Mouse (Mus musculus) hindbrain, embryonic 11.5 days (tissue): ENCODE data around the gene Cldn5. TPM values are rescaled to one million over a fixed set of nuclear protein-coding genes. Genes with fewer than 3 reads are reported as not detected.

Source experiments
- ATAC-seq: fragments of 200-750 bp; cut with Nextera tagmentation; 2 replicates; pipeline ENCODE4 v1.8.0; 2017; ENCODE audit warnings: mild to moderate bottlenecking, moderate TSS enrichment, moderate library complexity; ENCODE audit not compliant: low FRiP score
- DNase-seq: peaks from one replicate; pipeline ENCODE4 v3.0.0-alpha.2; 2015; ENCODE audit warnings: low spot score
- H3K27ac ChIP-seq: fragments of 300-500 bp; sonication (generic); 2 replicates; pipeline ENCODE4 v1.5.1; 2014; ENCODE audit warnings: mild to moderate bottlenecking, low read depth, low read length
- H3K27me3 ChIP-seq: fragments of 300-500 bp; sonication (generic); 2 replicates; pipeline ENCODE4 v1.6.1; 2014; ENCODE audit warnings: mild to moderate bottlenecking, low read length, moderate library complexity, mixed read lengths; ENCODE audit not compliant: control insufficient read depth, insufficient read depth
- H3K36me3 ChIP-seq: fragments of 300-500 bp; sonication (generic); 2 replicates; pipeline ENCODE4 v1.6.1; 2014; ENCODE audit warnings: mild to moderate bottlenecking, low read length, moderate library complexity, mixed read lengths; ENCODE audit not compliant: control insufficient read depth, insufficient read depth
- H3K4me1 ChIP-seq: fragments of 300-500 bp; sonication (generic); replicated peaks from 2 replicates; pipeline ENCODE4 v1.6.1; 2014; ENCODE audit warnings: low read length, mixed read lengths; ENCODE audit not compliant: control insufficient read depth, insufficient read depth
- H3K4me2 ChIP-seq: fragments of 300-500 bp; sonication (generic); replicated peaks from 2 replicates; pipeline ENCODE4 v1.6.1; 2014; ENCODE audit warnings: mild to moderate bottlenecking, low read depth, low read length
- H3K4me3 ChIP-seq: fragments of 300-500 bp; sonication (generic); 2 replicates; pipeline ENCODE4 v1.5.1; 2014; ENCODE audit warnings: low read depth, low read length
- H3K9ac ChIP-seq: fragments of 300-500 bp; sonication (generic); 2 replicates; pipeline ENCODE4 v1.6.1; 2014; ENCODE audit warnings: low read depth, low read length
- H3K9me3 ChIP-seq: fragments of 300-500 bp; sonication (generic); 2 replicates; pipeline ENCODE4 v1.6.1; 2016; ENCODE audit warnings: low read length; ENCODE audit not compliant: control insufficient read depth
- whole genome bisulfite sequencing: fragments of 180-500 bp; shearing (Covaris S2); extraction: QIAGEN DNeasy Blood & Tissue Kit; methylation state at CpG from one replicate; pipeline ENCODE4 v1.1.7; 2014; 5-methylcytosine and 5-hydroxymethylcytosine counted together
- polyA plus RNA-seq: library from polyadenylated mRNA; unstranded; fragments of >200 nt; fragmentation: Nextera tagmentation; extraction: Ambion mirVana; gene quantifications from 2 replicates; pipeline ENCODE4 v1.2.1, GENCODE M21; 2014

The Cldn5 gene
- polyA plus RNA-seq, 1 experiment from 2014 or later, result 25.2 TPM

- no peak overlapping the region for H3K27ac ChIP-seq
- no peaks in the 10 kb centered on the region for H3K27me3 ChIP-seq
- no peaks in the 10 kb centered on the region for H3K9me3 ChIP-seq
- no peaks in the 10 kb centered on the region for H3K36me3 ChIP-seq
- DNase-seq, result no peak
- 87% methylated on average over 10 of the region's 10 CpGs for WGBS
- no peak overlapping the region for H3K4me3 ChIP-seq
- no peak overlapping the region for H3K4me2 ChIP-seq
- H3K4me1 ChIP-seq, result no peaks in the 10 kb centered on the region
- ATAC-seq, result no peak
- H3K9ac ChIP-seq, result no peak overlapping the region
These were observed 24.7 kb upstream of the Cldn5 start for GRCm38 (mm10) chr16:18751885-18752499.

GRCm38 (mm10) chr16:18761734-18762133 lies 14.9 kb upstream of the Cldn5 start:
- Histone ChIP-seq H3K4me2 (no peak overlapping the region), H3K4me3 (no peak overlapping the region), H3K27me3 (no peaks in the 10 kb centered on the region), H3K36me3 (no peaks in the 10 kb centered on the region), H3K4me1 (no peaks in the 10 kb centered on the region), H3K27ac (no peak overlapping the region), H3K9ac (no peak overlapping the region), H3K9me3 (no peaks in the 10 kb centered on the region)
- 89% methylated on average over 4 of the region's 4 CpGs for WGBS
- no peak for ATAC-seq
- no peak for DNase-seq

DNA sequence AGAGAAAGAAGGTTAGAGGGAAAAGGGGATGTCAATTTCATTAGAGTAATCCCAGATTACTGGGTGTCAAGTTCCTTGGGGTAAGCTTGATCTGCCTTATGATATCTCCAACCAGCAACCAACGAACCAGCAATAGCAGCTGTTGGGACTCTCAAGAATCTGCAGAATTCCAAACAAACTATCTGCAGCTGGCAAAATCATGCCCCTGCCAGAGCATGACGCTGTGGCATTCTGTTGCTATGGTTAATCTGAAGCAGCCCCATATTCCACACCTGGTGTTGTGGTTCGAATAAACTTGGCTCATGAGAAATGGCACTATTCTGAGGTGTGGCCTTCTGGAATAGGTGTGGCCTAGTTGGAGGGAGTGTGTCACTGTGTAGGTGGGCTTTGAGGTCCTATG lies 13.7 kb upstream of the Cldn5 start:
- ATAC-seq (no peak), DNase-seq (no peak)
- H3K27me3 ChIP-seq, result no peaks in the 10 kb centered on the region
- WGBS, result 81% methylated on average over 3 of the region's 3 CpGs
- H3K9me3 ChIP-seq, result no peaks in the 10 kb centered on the region
- H3K36me3 ChIP-seq, result no peaks in the 10 kb centered on the region
- no peak overlapping the region for H3K4me3 ChIP-seq
- no peak overlapping the region for H3K4me2 ChIP-seq
- no peak overlapping the region for H3K9ac ChIP-seq
- H3K4me1 ChIP-seq, result no peaks in the 10 kb centered on the region
- no peak overlapping the region for H3K27ac ChIP-seq

DNA sequence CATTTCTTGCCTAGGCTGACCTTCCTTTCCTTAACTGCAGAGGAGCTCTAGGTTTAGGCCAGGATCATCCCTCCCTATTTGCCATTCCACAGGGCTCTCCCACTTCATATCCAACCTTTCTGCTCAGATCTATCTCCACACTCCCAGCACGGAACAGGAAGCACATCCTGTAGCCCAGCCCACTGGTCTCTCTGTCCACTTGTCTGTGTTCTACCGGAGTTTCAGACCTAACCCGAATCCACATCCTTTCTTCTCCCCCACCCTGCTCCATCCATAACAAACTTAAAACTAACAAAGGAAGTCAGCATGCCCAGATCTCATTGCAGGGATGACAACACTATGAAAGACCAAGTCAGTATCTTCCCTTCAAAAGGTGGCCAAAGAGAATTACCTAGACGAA lies 10.3 kb upstream of the Cldn5 start:
- Histone ChIP-seq H3K4me2 (no peak overlapping the region), H3K27ac (no peak overlapping the region), H3K4me3 (no peak overlapping the region), H3K4me1 (no peaks in the 10 kb centered on the region), H3K9me3 (no peaks in the 10 kb centered on the region), H3K36me3 (no peaks in the 10 kb centered on the region), H3K27me3 (no peaks in the 10 kb centered on the region), H3K9ac (no peak overlapping the region)
- 77% methylated on average over 4 of the region's 4 CpGs for WGBS
- DNase-seq, result no peak
- no peak for ATAC-seq

GRCm38 (mm10) chr16:18769501-18769900 lies 7.1 kb upstream of the Cldn5 start:
- DNase-seq (no peak), ATAC-seq (no peak)
- Histone ChIP-seq H3K27ac (no peak overlapping the region), H3K4me3 (no peak overlapping the region), H3K27me3 (no peaks in the 10 kb centered on the region), H3K36me3 (no peaks in the 10 kb centered on the region), H3K9ac (no peak overlapping the region), H3K9me3 (no peaks in the 10 kb centered on the region), H3K4me2 (no peak overlapping the region), H3K4me1 (no peaks in the 10 kb centered on the region)
- WGBS, result 58% methylated on average over 1 of the region's 1 CpGs

- Histone ChIP-seq H3K27ac (no peak overlapping the region), H3K4me1 (peaks cover 5% of the 10 kb centered on the region; the same call in 1 of the 2 replicates), H3K9ac (no peak overlapping the region), H3K4me3 (no peak overlapping the region), H3K4me2 (no peak overlapping the region), H3K9me3 (no peaks in the 10 kb centered on the region), H3K27me3 (peaks cover 37% of the 10 kb centered on the region), H3K36me3 (no peaks in the 10 kb centered on the region)
- DNase-seq (peak; percentile 18), ATAC-seq (no peak)
- 18% methylated on average over 2 of the region's 2 CpGs for WGBS
These were observed 2.7 kb upstream of the Cldn5 start for GRCm38 (mm10) chr16:18773936-18774335.

GRCm38 (mm10) chr16:18775621-18776555 lies 759 bp upstream of the Cldn5 start:
- Histone ChIP-seq H3K4me1 (peaks cover 5% of the 10 kb centered on the region; the same call in 1 of the 2 replicates), H3K36me3 (no peaks in the 10 kb centered on the region), H3K4me2 (no peak overlapping the region), H3K9ac (no peak overlapping the region), H3K27ac (no peak overlapping the region), H3K9me3 (no peaks in the 10 kb centered on the region), H3K27me3 (peaks cover 40% of the 10 kb centered on the region), H3K4me3 (no peak overlapping the region)
- ATAC-seq (peak; percentile 27; the same call in 1 of the 2 replicates), DNase-seq (peak; percentile 18)
- WGBS, result 18% methylated on average over 18 of the region's 18 CpGs

- Histone ChIP-seq H3K4me2 (peak overlapping the region; percentile 60), H3K9me3 (no peaks in the 10 kb centered on the region), H3K4me1 (peaks cover 5% of the 10 kb centered on the region; the same call in 1 of the 2 replicates), H3K36me3 (no peaks in the 10 kb centered on the region), H3K9ac (peak overlapping the region; percentile 47), H3K4me3 (peak overlapping the region; percentile 40), H3K27me3 (peaks cover 40% of the 10 kb centered on the region), H3K27ac (no peak overlapping the region)
- 2% methylated on average over 80 of the region's 80 CpGs for WGBS
- DNase-seq, result peak; percentile 57
- peak; percentile 55; the same call in 1 of the 2 replicates for ATAC-seq
These were observed 744 bp downstream of the Cldn5 start for GRCm38 (mm10) chr16:18777101-18778080.
